Mouse (Mus musculus) ES-Bruce4 (cell line): ENCODE measurements around the gene St3gal2.

Experiments
- CTCF ChIP-seq: IDR thresholded peaks from one replicate; pipeline ENCODE4 v1.8.1; 2011; ENCODE audit warnings: low read depth, low read length
- EP300 ChIP-seq: IDR thresholded peaks from 2 replicates; pipeline ENCODE4 v1.6.1; 2011; ENCODE audit warnings: low read depth, low read length; ENCODE audit not compliant: insufficient read depth
- POLR2A ChIP-seq: IDR thresholded peaks from one replicate; pipeline ENCODE4 v1.8.1; 2011; ENCODE audit warnings: low read length; ENCODE audit not compliant: insufficient read depth

DNA sequence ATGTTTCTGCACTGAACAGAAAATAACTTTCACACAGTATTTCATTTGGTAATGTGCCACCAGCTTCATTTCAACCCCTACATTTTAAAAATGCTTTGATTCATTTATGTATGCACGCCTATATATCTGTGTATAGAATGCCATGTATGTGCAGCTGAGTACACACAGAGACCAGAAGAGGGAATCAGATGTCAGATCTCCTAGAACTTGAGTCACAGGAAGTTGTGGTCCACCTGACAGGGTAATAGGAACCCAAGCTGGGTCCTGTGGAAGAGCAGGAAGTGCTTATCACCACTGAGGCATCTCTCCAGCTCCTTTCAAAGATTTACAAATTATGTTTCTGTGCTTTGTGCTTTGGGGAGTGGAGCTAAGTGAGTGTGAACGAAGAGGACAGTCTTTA, 61.6 kb downstream of the St3gal2 start:
- TF ChIP-seq EP300: no peak
- no peak for TF ChIP-seq CTCF
- TF ChIP-seq POLR2A: no peak
